ENCODE assay signal across 17 mouse cellular contexts in genomic region chr10:112835970-112836369, GRCm38 (mm10).
A peak's percentile ranks its signal among the peaks of the same experiment; 100 is the strongest.
DNase-seq lines count a peak whose midpoint lies in the region; ATAC-seq and TF ChIP-seq lines count a peak whose summit lies in the region.
"Had no signal": no experiment of that assay in that cellular context is flagged by ENCODE, and none has a peak within 500 bp of the region (broad histone marks: within the 10 kb centered on the region; RNA-seq: fewer than 3 reads in every experiment).

No protein-coding gene starts in this region.

- ATAC-seq in forebrain, embryonic 14.5 days = 0 out of 2 replicates have a peak, but pooled peaks have one; percentile 34
- ATAC-seq in forebrain, embryonic 11.5 days (replicated peaks; ENCODE audit: low FRiP score) = no peak
- peak; percentile 66; the same call in 1 of the 2 replicates for ATAC-seq in lung, embryonic 14.5 days (ENCODE audit: insufficient read depth)
- ATAC-seq in neural tube, embryonic 14.5 days (ENCODE audit: low read depth) = peak; percentile 72; the same call in 1 of the 2 replicates
- ATAC-seq in neural tube, embryonic 15.5 days (ENCODE audit: low FRiP score) = no peak
- peak; percentile 47; the same call in 1 of the 2 replicates for ATAC-seq in midbrain, postnatal 0 days (ENCODE audit: low FRiP score)
- ATAC-seq: forebrain, embryonic 15.5 days; intestine, postnatal 0 days had no signal

- no peak overlapping the region for H3K27ac ChIP-seq in forebrain, embryonic 14.5 days (ENCODE audit: low read depth, low read length)
- H3K27ac ChIP-seq in forebrain, embryonic 11.5 days (ENCODE audit: low read depth, low read length) = no peak overlapping the region
- H3K27ac ChIP-seq in lung, embryonic 14.5 days (ENCODE audit: low read depth) = no peak overlapping the region
- H3K27ac ChIP-seq in neural tube, embryonic 14.5 days (ENCODE audit: low read depth, low read length) = no peak overlapping the region
- H3K27ac ChIP-seq in neural tube, embryonic 15.5 days (replicated peaks) = no peak overlapping the region
- H3K27ac ChIP-seq in midbrain, postnatal 0 days (ENCODE audit: low read depth, low read length) = no peak overlapping the region
- H3K27ac ChIP-seq: embryonic facial prominence, embryonic 15.5 days; forebrain, embryonic 15.5 days had no signal

- H3K9me3 ChIP-seq in forebrain, embryonic 14.5 days (replicated peaks; ENCODE audit: control insufficient read depth, low read length) = no peaks in the 10 kb centered on the region
- no peaks in the 10 kb centered on the region for H3K9me3 ChIP-seq in forebrain, embryonic 11.5 days (ENCODE audit: control insufficient read depth, low read length)
- no peaks in the 10 kb centered on the region for H3K9me3 ChIP-seq in lung, embryonic 14.5 days (ENCODE audit: low read depth, low read length)
- H3K9me3 ChIP-seq in neural tube, embryonic 14.5 days (ENCODE audit: control insufficient read depth, low read length) = no peaks in the 10 kb centered on the region
- no peaks in the 10 kb centered on the region for H3K9me3 ChIP-seq in neural tube, embryonic 15.5 days (replicated peaks)
- H3K9me3 ChIP-seq in midbrain, postnatal 0 days (ENCODE audit: low read length) = no peaks in the 10 kb centered on the region
- H3K9me3 ChIP-seq: embryonic facial prominence, embryonic 15.5 days; forebrain, embryonic 15.5 days had no signal

- no peak overlapping the region for H3K9ac ChIP-seq in forebrain, embryonic 14.5 days (ENCODE audit: low read length)
- no peak overlapping the region for H3K9ac ChIP-seq in forebrain, embryonic 11.5 days (ENCODE audit: low read length)
- H3K9ac ChIP-seq in lung, embryonic 14.5 days = no peak overlapping the region
- H3K9ac ChIP-seq in neural tube, embryonic 14.5 days (replicated peaks; ENCODE audit: low read depth, low read length) = no peak overlapping the region
- H3K9ac ChIP-seq in neural tube, embryonic 15.5 days (replicated peaks) = no peak overlapping the region
- H3K9ac ChIP-seq in midbrain, postnatal 0 days (replicated peaks; ENCODE audit: low read length, poor library complexity, severe bottlenecking) = no peak overlapping the region
- H3K9ac ChIP-seq: embryonic facial prominence, embryonic 15.5 days; forebrain, embryonic 15.5 days had no signal

- no peaks in the 10 kb centered on the region for H3K36me3 ChIP-seq in forebrain, embryonic 14.5 days (ENCODE audit: control insufficient read depth, insufficient read depth, low read length)
- no peaks in the 10 kb centered on the region for H3K36me3 ChIP-seq in forebrain, embryonic 11.5 days (ENCODE audit: control insufficient read depth, insufficient read depth, low read length)
- H3K36me3 ChIP-seq in lung, embryonic 14.5 days (ENCODE audit: insufficient read depth) = no peaks in the 10 kb centered on the region
- H3K36me3 ChIP-seq in neural tube, embryonic 14.5 days (ENCODE audit: control insufficient read depth, insufficient read depth, low read length) = no peaks in the 10 kb centered on the region
- no peaks in the 10 kb centered on the region for H3K36me3 ChIP-seq in neural tube, embryonic 15.5 days
- no peaks in the 10 kb centered on the region for H3K36me3 ChIP-seq in midbrain, postnatal 0 days (ENCODE audit: insufficient read depth, low read length)
- H3K36me3 ChIP-seq: embryonic facial prominence, embryonic 15.5 days; forebrain, embryonic 15.5 days had no signal

- no peaks in the 10 kb centered on the region for H3K4me1 ChIP-seq in forebrain, embryonic 14.5 days (ENCODE audit: control insufficient read depth, insufficient read depth, low read length)
- no peaks in the 10 kb centered on the region for H3K4me1 ChIP-seq in forebrain, embryonic 11.5 days (replicated peaks; ENCODE audit: control insufficient read depth, insufficient read depth, low read length)
- no peaks in the 10 kb centered on the region for H3K4me1 ChIP-seq in lung, embryonic 14.5 days (ENCODE audit: insufficient read depth)
- no peaks in the 10 kb centered on the region for H3K4me1 ChIP-seq in neural tube, embryonic 14.5 days (ENCODE audit: control insufficient read depth, insufficient read depth, low read length)
- H3K4me1 ChIP-seq in neural tube, embryonic 15.5 days = no peaks in the 10 kb centered on the region
- no peaks in the 10 kb centered on the region for H3K4me1 ChIP-seq in midbrain, postnatal 0 days (ENCODE audit: insufficient read depth, low read length)
- H3K4me1 ChIP-seq: embryonic facial prominence, embryonic 15.5 days; forebrain, embryonic 15.5 days had no signal

- 77% methylated on average over 9 of the region's 9 CpGs for WGBS in forebrain, embryonic 14.5 days
- WGBS in forebrain, embryonic 11.5 days = 84% methylated on average over 9 of the region's 9 CpGs
- WGBS in lung, embryonic 14.5 days = 49% methylated on average over 9 of the region's 9 CpGs
- 65% methylated on average over 9 of the region's 9 CpGs for whole genome bisulfite sequencing in neural tube, embryonic 14.5 days
- WGBS in neural tube, embryonic 15.5 days = 59% methylated on average over 9 of the region's 9 CpGs
- 76% methylated on average over 9 of the region's 9 CpGs for WGBS in midbrain, postnatal 0 days

- DNase-seq in forebrain, embryonic 14.5 days (ENCODE audit: low spot score) = peak; percentile 10
- DNase-seq in forebrain, embryonic 11.5 days (ENCODE audit: low spot score) = no peak
- peak; percentile 42 for DNase-seq in lung, embryonic 14.5 days
- DNase-seq in lung, postnatal 25 days (ENCODE audit: low spot score) = no peak
- peak; percentile 60 for DNase-seq in midbrain, postnatal 0 days (ENCODE audit: low spot score)
- DNase-seq: adrenal gland, postnatal 10 days; B cell, adult 2 months; cerebellum, adult 8-10 months; heart, adult 11 months; heart, postnatal 4 days; layer of hippocampus, postnatal 36 days; lung, postnatal 14 days had no signal

- no peak overlapping the region for H3K4me2 ChIP-seq in forebrain, embryonic 14.5 days (ENCODE audit: low read length)
- no peak overlapping the region for H3K4me2 ChIP-seq in forebrain, embryonic 11.5 days (ENCODE audit: low read depth, low read length, severe bottlenecking)
- no peak overlapping the region for H3K4me2 ChIP-seq in lung, embryonic 14.5 days
- no peak overlapping the region for H3K4me2 ChIP-seq in neural tube, embryonic 14.5 days (ENCODE audit: low read depth, low read length)
- H3K4me2 ChIP-seq in neural tube, embryonic 15.5 days = no peak overlapping the region
- no peak overlapping the region for H3K4me2 ChIP-seq in midbrain, postnatal 0 days (ENCODE audit: low read depth, low read length, poor library complexity, severe bottlenecking)
- H3K4me2 ChIP-seq: embryonic facial prominence, embryonic 15.5 days; forebrain, embryonic 15.5 days had no signal

- TF ChIP-seq CTCF in lung, embryonic 14.5 days (IDR thresholded peaks at IDR 0.05; ENCODE audit: low read depth) = no peak
- no peak for TF ChIP-seq CTCF in midbrain, postnatal 0 days (IDR thresholded peaks at IDR 0.05)

- no peaks in the 10 kb centered on the region for H3K27me3 ChIP-seq in forebrain, embryonic 14.5 days (replicated peaks; ENCODE audit: control insufficient read depth, insufficient read depth, low read length)
- H3K27me3 ChIP-seq in forebrain, embryonic 11.5 days (ENCODE audit: control insufficient read depth, insufficient read depth, low read length) = no peaks in the 10 kb centered on the region
- no peaks in the 10 kb centered on the region for H3K27me3 ChIP-seq in lung, embryonic 14.5 days (ENCODE audit: insufficient read depth, low read length)
- H3K27me3 ChIP-seq in neural tube, embryonic 14.5 days (ENCODE audit: control insufficient read depth, insufficient read depth, low read length) = no peaks in the 10 kb centered on the region
- no peaks in the 10 kb centered on the region for H3K27me3 ChIP-seq in neural tube, embryonic 15.5 days (replicated peaks)
- no peaks in the 10 kb centered on the region for H3K27me3 ChIP-seq in midbrain, postnatal 0 days (ENCODE audit: insufficient read depth, low read length)
- H3K27me3 ChIP-seq: embryonic facial prominence, embryonic 15.5 days; forebrain, embryonic 15.5 days had no signal

- H3K4me3 ChIP-seq in forebrain, embryonic 14.5 days (ENCODE audit: low read depth, low read length) = no peak overlapping the region
- no peak overlapping the region for H3K4me3 ChIP-seq in forebrain, embryonic 11.5 days (ENCODE audit: low read depth, low read length)
- no peak overlapping the region for H3K4me3 ChIP-seq in lung, embryonic 14.5 days (ENCODE audit: low read depth, low read length)
- H3K4me3 ChIP-seq in neural tube, embryonic 14.5 days (ENCODE audit: low read depth, low read length) = no peak overlapping the region
- H3K4me3 ChIP-seq in neural tube, embryonic 15.5 days (replicated peaks) = no peak overlapping the region
- H3K4me3 ChIP-seq in midbrain, postnatal 0 days (ENCODE audit: low read depth, low read length) = no peak overlapping the region
- H3K4me3 ChIP-seq: embryonic facial prominence, embryonic 15.5 days; forebrain, embryonic 15.5 days had no signal

Comparison
In these comparisons a context has a peak if more than half of its experiments do, and no peak if none do; other contexts are left out.
1. ATAC-seq: peak in forebrain, embryonic 14.5 days (single experiment), lung, embryonic 14.5 days (single experiment), neural tube, embryonic 14.5 days (single experiment) and midbrain, postnatal 0 days (single experiment); none in forebrain, embryonic 11.5 days (single experiment) and neural tube, embryonic 15.5 days (single experiment).
2. DNase-seq: peak in forebrain, embryonic 14.5 days (single experiment), lung, embryonic 14.5 days (single experiment) and midbrain, postnatal 0 days (single experiment); none in forebrain, embryonic 11.5 days (single experiment) and lung, postnatal 25 days (single experiment).